Mouse (Mus musculus) small intestine, adult 2 months (tissue): ENCODE measurements around the gene Cdc5l. TPM values are rescaled to one million over a fixed set of nuclear protein-coding genes. Genes with fewer than 3 reads are reported as not detected.
"Not testable (repeated sequence)": the region's sequence is repeated elsewhere in the genome, so short reads cannot be mapped to it uniquely, and the experiment has no call there.

Experiments used
- H3K27ac ChIP-seq: fragments of 200-500 bp; 2 replicates; pipeline ENCODE4 v1.5.1; 2012; ENCODE audit warnings: low read depth, low read length, control low read depth, inconsistent platforms; ENCODE audit not compliant: insufficient read depth
- H3K27me3 ChIP-seq: fragments of 200-500 bp; 2 replicates; pipeline ENCODE4 v1.6.1; 2012; ENCODE audit warnings: mild to moderate bottlenecking, moderate library complexity, low read length, inconsistent platforms; ENCODE audit not compliant: control insufficient read depth, insufficient read depth
- H3K36me3 ChIP-seq: fragments of 200-500 bp; 2 replicates; pipeline ENCODE4 v1.6.1; 2012; ENCODE audit warnings: mild to moderate bottlenecking, low read length, control low read depth, inconsistent platforms; ENCODE audit not compliant: control insufficient read depth, insufficient read depth
- H3K4me1 ChIP-seq: fragments of 200-500 bp; 2 replicates; pipeline ENCODE4 v1.6.1; 2012; ENCODE audit warnings: low read length, inconsistent platforms, mixed read lengths; ENCODE audit not compliant: control insufficient read depth, insufficient read depth, insufficient read length
- H3K4me3 ChIP-seq: fragments of 200-500 bp; 2 replicates; pipeline ENCODE4 v1.5.1; 2012; ENCODE audit warnings: low read depth, mild to moderate bottlenecking, control low read depth, inconsistent platforms, low read length, moderate library complexity
- CTCF ChIP-seq: fragments of 200-500 bp; IDR thresholded peaks from 2 replicates; pipeline ENCODE4 v1.5.1; 2012; ENCODE audit warnings: low read depth, mild to moderate bottlenecking, control low read depth, inconsistent platforms, low read length, moderate library complexity, mixed read lengths; ENCODE audit not compliant: insufficient replicate concordance, insufficient read length; ENCODE audit errors: extremely low read depth
- POLR2A ChIP-seq: fragments of 200-500 bp; IDR thresholded peaks from 2 replicates; pipeline ENCODE4 v1.6.1; 2012; ENCODE audit warnings: low read depth, mild to moderate bottlenecking, control low read depth, inconsistent platforms, low read length, moderate library complexity
- WGBS: fragments of 180-500 bp; shearing (Covaris S2); methylation state at CpG from one replicate; pipeline ENCODE4 v1.1.7; 2018; 5-methylcytosine and 5-hydroxymethylcytosine counted together
- polyA plus RNA-seq: library from polyadenylated mRNA; depleted of rRNA; stranded (reverse); fragments of >200 nt; gene quantifications from 2 replicates; pipeline ENCODE4 v1.2.3, GENCODE M21; 2012

The Cdc5l gene
- polyA plus RNA-seq, 1 experiment, result 4.2 TPM

GRCm38 (mm10) chr17:45456260-45457152 lies 23.0 kb upstream of the Cdc5l start:
- WGBS, result 78% methylated on average over 13 of the region's 13 CpGs
- H3K27me3 ChIP-seq, result no peaks in the 10 kb centered on the region

GRCm38 (mm10) chr17:45455783-45456182 lies 22.2 kb upstream of the Cdc5l start:
- H3K27ac ChIP-seq, H3K4me1 ChIP-seq, H3K4me3 ChIP-seq, H3K36me3 ChIP-seq, H3K27me3 ChIP-seq: not testable (repeated sequence)
- WGBS, result 54% methylated on average over 9 of the region's 9 CpGs

More at GRCm38 (mm10) chr17:45456260-45457152, 23.0 kb upstream of the Cdc5l start:
- Histone ChIP-seq H3K27ac (no peak overlapping the region), H3K4me3 (no peak overlapping the region), H3K4me1 (no peaks in the 10 kb centered on the region), H3K36me3 (no peaks in the 10 kb centered on the region)
- TF ChIP-seq CTCF, result no peak
- TF ChIP-seq POLR2A, result no peak

- TF ChIP-seq CTCF (no peak), POLR2A (no peak)
- Histone ChIP-seq H3K4me1 (no peaks in the 10 kb centered on the region), H3K27me3 (no peaks in the 10 kb centered on the region), H3K27ac (no peak overlapping the region), H3K4me3 (no peak overlapping the region), H3K36me3 (no peaks in the 10 kb centered on the region)
- WGBS, result 85% methylated on average over 2 of the region's 2 CpGs
Observed at GRCm38 (mm10) chr17:45454794-45455193, 21.3 kb upstream of the Cdc5l start.

GRCm38 (mm10) chr17:45452271-45452670 lies 18.7 kb upstream of the Cdc5l start:
- TF ChIP-seq POLR2A, result no peak
- TF ChIP-seq CTCF, result no peak
- Histone ChIP-seq H3K4me1 (no peaks in the 10 kb centered on the region), H3K27me3 (no peaks in the 10 kb centered on the region), H3K36me3 (no peaks in the 10 kb centered on the region), H3K4me3 (no peak overlapping the region), H3K27ac (no peak overlapping the region)
- WGBS, result 98% methylated on average over 1 of the region's 1 CpGs

GRCm38 (mm10) chr17:45450153-45450552 lies 16.6 kb upstream of the Cdc5l start:
- Histone ChIP-seq H3K36me3 (no peaks in the 10 kb centered on the region), H3K4me1 (no peaks in the 10 kb centered on the region), H3K27ac (no peak overlapping the region), H3K4me3 (no peak overlapping the region), H3K27me3 (no peaks in the 10 kb centered on the region)
- TF ChIP-seq CTCF, result no peak
- no peak for TF ChIP-seq POLR2A
- 77% methylated on average over 6 of the region's 6 CpGs for WGBS

- Histone ChIP-seq H3K4me1 (no peaks in the 10 kb centered on the region), H3K4me3 (no peak overlapping the region), H3K27me3 (no peaks in the 10 kb centered on the region), H3K36me3 (no peaks in the 10 kb centered on the region), H3K27ac (no peak overlapping the region)
- WGBS, result 91% methylated on average over 8 of the region's 8 CpGs
- TF ChIP-seq POLR2A (no peak), CTCF (no peak)
Observed at GRCm38 (mm10) chr17:45449586-45449985, 16.0 kb upstream of the Cdc5l start.

GRCm38 (mm10) chr17:45447063-45447462 lies 13.5 kb upstream of the Cdc5l start:
- 75% methylated on average over 2 of the region's 2 CpGs for WGBS
- no peaks in the 10 kb centered on the region for H3K27me3 ChIP-seq
- H3K36me3 ChIP-seq, result no peaks in the 10 kb centered on the region
- H3K4me1 ChIP-seq, result no peaks in the 10 kb centered on the region
- TF ChIP-seq POLR2A, result no peak
- no peak for TF ChIP-seq CTCF
- H3K27ac ChIP-seq, result no peak overlapping the region
- no peak overlapping the region for H3K4me3 ChIP-seq

- 86% methylated on average over 4 of the region's 4 CpGs for WGBS
- no peaks in the 10 kb centered on the region for H3K27me3 ChIP-seq
- TF ChIP-seq POLR2A (no peak), CTCF (no peak)
Observed at GRCm38 (mm10) chr17:45445923-45446322, 12.4 kb upstream of the Cdc5l start.

More at GRCm38 (mm10) chr17:45445923-45446322, 12.4 kb upstream of the Cdc5l start:
- H3K27ac ChIP-seq, result no peak overlapping the region
- H3K36me3 ChIP-seq, result no peaks in the 10 kb centered on the region
- no peaks in the 10 kb centered on the region for H3K4me1 ChIP-seq
- H3K4me3 ChIP-seq, result no peak overlapping the region
